Mouse (Mus musculus): Measurements from ENCODE around the gene Sncb. TPM values are rescaled to one million over a fixed set of nuclear protein-coding genes. Genes with fewer than 3 reads are reported as not detected.
"Not testable (repeated sequence)": the region's sequence is repeated elsewhere in the genome, so short reads cannot be mapped to it uniquely, and the experiment has no call there.

Sncb gene
- polyA plus RNA-seq, 1 experiment from 2014 or later = not detected

DNA sequence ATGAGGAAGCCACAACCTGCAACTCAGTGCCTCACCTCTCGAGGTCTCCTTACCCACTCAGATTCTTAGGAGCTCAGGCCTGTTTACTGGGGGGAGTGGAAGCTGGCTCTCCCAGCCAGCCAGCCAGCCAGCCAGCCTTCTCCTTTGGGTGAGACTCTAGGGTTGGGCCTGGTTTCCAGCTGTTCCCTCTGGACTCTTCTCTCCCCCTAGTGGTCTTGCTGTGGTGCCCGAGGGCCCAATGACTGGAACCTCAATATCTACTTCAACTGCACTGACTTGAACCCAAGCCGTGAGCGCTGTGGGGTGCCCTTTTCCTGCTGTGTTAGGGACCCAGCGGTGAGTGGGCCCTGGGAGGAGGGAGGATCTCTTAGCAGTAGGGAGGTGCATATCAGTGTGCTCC, 28.4 kb upstream of the Sncb start:
- H3K9me3 ChIP-seq (replicated peaks; ENCODE audit: low read length) = no peaks in the 10 kb centered on the region
- H3K9ac ChIP-seq (ENCODE audit: low read depth, low read length) = no peak overlapping the region
- ATAC-seq (replicated peaks; ENCODE audit: low FRiP score, low read depth) (no peak), DNase-seq (ENCODE audit: low spot score) (peak; percentile 18)
- no peaks in the 10 kb centered on the region for H3K36me3 ChIP-seq (ENCODE audit: insufficient read depth, low read length)
- peak; percentile 38; the same call in 1 of the 2 replicates for TF ChIP-seq CTCF (IDR thresholded peaks at IDR 0.05; ENCODE audit: low read depth)
- no peak overlapping the region for H3K27ac ChIP-seq
- H3K27me3 ChIP-seq (ENCODE audit: insufficient read depth, low read length) = 0 out of 2 replicates have a peak, but pooled peaks cover 7% of the 10 kb centered on the region
- no peak overlapping the region for H3K4me2 ChIP-seq (ENCODE audit: low read length)
- H3K4me3 ChIP-seq (replicated peaks; ENCODE audit: low read depth, low read length) = no peak overlapping the region
- 47% methylated on average over 5 of the region's 5 CpGs for WGBS
- H3K4me1 ChIP-seq (replicated peaks; ENCODE audit: insufficient read depth, low read length) = no peaks in the 10 kb centered on the region

DNA sequence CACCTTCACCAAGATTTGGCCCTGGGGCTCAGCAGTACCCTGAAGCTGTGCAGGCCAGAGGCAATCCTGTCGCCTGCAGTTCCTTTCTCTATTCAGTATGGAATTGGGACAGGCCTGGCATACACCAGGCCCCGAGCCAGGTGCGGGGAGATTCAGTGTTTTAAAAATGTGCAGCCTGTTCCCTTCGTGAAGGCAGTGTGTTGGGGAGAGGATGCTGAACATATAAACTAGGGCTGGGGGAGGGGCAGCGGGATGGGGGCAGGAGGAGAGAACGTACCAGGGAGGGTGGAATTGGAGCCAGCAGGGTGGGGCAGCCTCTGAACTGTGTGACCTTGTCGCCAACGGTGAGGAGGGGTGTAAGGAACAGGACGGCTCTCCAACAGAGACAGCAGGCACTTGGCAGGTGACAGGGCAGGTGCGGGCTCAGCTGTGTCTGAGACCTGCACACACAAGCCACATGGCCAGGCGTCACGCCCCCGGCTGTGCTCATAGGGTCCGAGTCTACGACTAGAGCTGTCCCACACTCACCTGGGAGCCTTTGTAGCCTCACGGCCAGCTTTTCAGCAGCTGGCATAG, 27.7 kb upstream of the Sncb start:
- H3K4me2 ChIP-seq (ENCODE audit: low read length) = no peak overlapping the region

DNA sequence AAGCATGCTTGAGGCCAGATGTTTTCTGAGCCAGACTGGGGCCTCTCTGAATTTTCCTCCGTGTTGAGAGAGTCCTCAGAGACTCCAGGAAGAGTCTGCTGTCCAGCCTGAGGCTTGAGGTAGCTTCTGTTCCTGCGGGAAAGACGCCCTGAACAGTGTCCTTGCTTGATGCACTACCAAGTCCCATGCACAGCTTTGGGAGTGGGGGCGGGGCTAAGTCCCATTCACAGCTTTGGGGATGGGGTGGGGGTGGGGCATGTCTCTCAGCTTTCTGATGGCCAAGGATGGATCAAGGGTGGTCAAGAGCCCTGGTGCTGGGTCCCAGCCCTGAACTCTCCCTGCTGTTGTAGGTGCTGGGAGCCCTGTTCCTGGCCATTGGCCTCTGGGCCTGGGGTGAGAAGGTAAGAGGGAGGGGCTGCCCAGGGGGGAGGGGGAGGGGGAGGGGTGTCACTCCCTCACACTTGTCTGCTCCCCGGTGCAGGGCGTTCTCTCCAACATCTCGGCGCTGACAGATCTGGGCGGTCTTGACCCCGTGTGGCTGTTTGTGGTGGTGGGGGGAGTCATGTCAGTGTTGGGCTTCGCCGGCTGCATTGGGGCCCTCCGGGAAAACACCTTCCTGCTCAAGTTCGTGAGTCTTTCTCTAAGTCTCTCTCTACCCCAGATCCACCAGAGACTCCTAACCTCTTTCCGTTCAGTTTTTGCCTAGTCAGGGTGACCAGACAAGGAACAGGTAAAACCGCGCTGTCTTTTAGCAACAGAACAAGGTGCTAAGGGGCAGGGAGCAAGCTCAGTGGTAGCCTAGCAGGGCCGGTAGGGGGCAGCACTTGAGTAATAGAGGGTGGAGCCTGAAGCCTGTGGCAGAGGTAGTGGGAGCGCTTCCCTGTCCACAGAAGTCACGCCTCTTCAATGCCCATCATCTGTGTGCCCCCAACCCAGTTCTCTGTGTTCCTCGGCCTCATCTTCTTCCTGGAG, 26.1 kb upstream of the Sncb start:
- 0 out of 2 replicates have a peak, but pooled peaks cover under 1% of the 10 kb centered on the region for H3K27me3 ChIP-seq (ENCODE audit: insufficient read depth, low read length)

More for the DNA sequence above, 27.7 kb upstream of the Sncb start:
- Histone ChIP-seq H3K4me1 (replicated peaks; ENCODE audit: insufficient read depth, low read length) (no peaks in the 10 kb centered on the region), H3K36me3 (ENCODE audit: insufficient read depth, low read length) (no peaks in the 10 kb centered on the region), H3K4me3 (replicated peaks; ENCODE audit: low read depth, low read length) (no peak overlapping the region), H3K27ac (no peak overlapping the region), H3K27me3 (ENCODE audit: insufficient read depth, low read length) (0 out of 2 replicates have a peak, but pooled peaks cover 7% of the 10 kb centered on the region), H3K9ac (ENCODE audit: low read depth, low read length) (no peak overlapping the region), H3K9me3 (replicated peaks; ENCODE audit: low read length) (no peaks in the 10 kb centered on the region)
- DNase-seq (ENCODE audit: low spot score) (no peak), ATAC-seq (replicated peaks; ENCODE audit: low FRiP score, low read depth) (no peak)
- TF ChIP-seq CTCF (IDR thresholded peaks at IDR 0.05; ENCODE audit: low read depth) = no peak
- 70% methylated on average over 16 of the region's 16 CpGs for WGBS

DNA sequence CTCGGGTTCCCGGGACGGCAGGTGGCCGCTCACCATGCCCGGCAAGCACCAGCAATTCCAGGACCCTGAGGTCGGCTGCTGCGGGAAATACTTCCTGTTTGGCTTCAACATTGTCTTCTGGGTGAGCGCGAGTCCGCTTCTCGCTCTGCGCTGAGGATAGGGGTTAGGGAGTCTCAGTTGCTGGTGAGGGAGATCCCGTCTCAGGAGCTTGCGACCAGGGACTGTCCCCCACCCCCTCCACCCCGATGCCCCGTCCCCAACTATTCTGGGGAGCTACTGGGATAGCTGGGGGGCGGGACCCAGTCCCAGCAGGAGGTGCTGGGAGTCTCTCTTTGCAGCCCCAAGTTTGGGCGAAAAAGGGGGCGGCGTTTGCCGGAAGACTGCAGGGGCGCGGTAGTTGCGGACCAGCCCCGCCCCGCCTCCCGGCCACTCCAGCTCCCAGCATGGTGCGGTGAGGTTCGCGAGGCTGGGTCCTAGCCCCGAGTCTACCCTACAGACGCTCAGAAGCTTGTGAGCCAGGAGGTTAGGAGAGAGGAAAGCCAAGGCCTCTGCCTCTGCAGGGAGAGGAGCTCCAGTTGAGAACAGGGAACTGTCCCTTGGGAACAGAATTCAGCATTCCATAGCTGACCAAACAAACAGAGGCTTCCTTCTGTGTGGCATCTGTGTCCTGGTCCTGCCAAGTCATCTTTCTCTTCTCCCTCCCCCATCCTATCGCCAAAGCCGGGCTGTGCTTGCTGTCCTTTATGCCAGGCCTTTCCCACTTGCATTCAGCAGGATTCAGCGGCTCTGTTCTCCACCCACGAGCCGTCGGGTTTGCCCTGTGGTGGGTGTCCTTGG, 23.4 kb upstream of the Sncb start:
- ATAC-seq (replicated peaks; ENCODE audit: low FRiP score, low read depth) = peak; percentile 18; the same call in 1 of the 2 replicates
- H3K27me3 ChIP-seq (ENCODE audit: insufficient read depth, low read length) = no peaks in the 10 kb centered on the region
- H3K4me1 ChIP-seq (replicated peaks; ENCODE audit: insufficient read depth, low read length) = no peaks in the 10 kb centered on the region
- WGBS = 2% methylated on average over 38 of the region's 38 CpGs
- H3K4me3 ChIP-seq (replicated peaks; ENCODE audit: low read depth, low read length) = peak overlapping the region; percentile 50
- H3K36me3 ChIP-seq (ENCODE audit: insufficient read depth, low read length) = no peaks in the 10 kb centered on the region
- peak; percentile 54 for DNase-seq (ENCODE audit: low spot score)
- H3K27ac ChIP-seq = no peak overlapping the region
- peak overlapping the region; percentile 90 for H3K4me2 ChIP-seq (ENCODE audit: low read length)
- peak overlapping the region; percentile 46 for H3K9ac ChIP-seq (ENCODE audit: low read depth, low read length)
- TF ChIP-seq CTCF (IDR thresholded peaks at IDR 0.05; ENCODE audit: low read depth) = no peak
- H3K9me3 ChIP-seq (replicated peaks; ENCODE audit: low read length) = no peaks in the 10 kb centered on the region

More for the DNA sequence above, 26.1 kb upstream of the Sncb start:
- no peak overlapping the region for H3K4me3 ChIP-seq (replicated peaks; ENCODE audit: low read depth, low read length)
- H3K9me3 ChIP-seq (replicated peaks; ENCODE audit: low read length) = no peaks in the 10 kb centered on the region
- ATAC-seq (replicated peaks; ENCODE audit: low FRiP score, low read depth) = no peak
- no peaks in the 10 kb centered on the region for H3K36me3 ChIP-seq (ENCODE audit: insufficient read depth, low read length)
- H3K4me2 ChIP-seq (ENCODE audit: low read length) = no peak overlapping the region
- TF ChIP-seq CTCF (IDR thresholded peaks at IDR 0.05; ENCODE audit: low read depth) = peak; percentile 44; the same call in 1 of the 2 replicates
- H3K9ac ChIP-seq (ENCODE audit: low read depth, low read length) = no peak overlapping the region
- H3K4me1 ChIP-seq (replicated peaks; ENCODE audit: insufficient read depth, low read length) = no peaks in the 10 kb centered on the region
- DNase-seq (ENCODE audit: low spot score) = peak; percentile 18
- 23% methylated on average over 21 of the region's 21 CpGs for WGBS
- H3K27ac ChIP-seq = no peak overlapping the region

- Histone ChIP-seq H3K27me3 (ENCODE audit: insufficient read depth, low read length) (no peaks in the 10 kb centered on the region), H3K9ac (ENCODE audit: low read depth, low read length) (peak within 1 kb of the TSS; percentile 46), H3K4me1 (replicated peaks; ENCODE audit: insufficient read depth, low read length) (no peaks in the 10 kb centered on the region), H3K27ac (no peak within 1 kb of the TSS), H3K4me3 (replicated peaks; ENCODE audit: low read depth, low read length) (peak within 1 kb of the TSS; percentile 50), H3K36me3 (ENCODE audit: insufficient read depth, low read length) (no peaks in the 10 kb centered on the region), H3K9me3 (replicated peaks; ENCODE audit: low read length) (no peaks in the 10 kb centered on the region), H3K4me2 (ENCODE audit: low read length) (peak within 1 kb of the TSS; percentile 90)
- ATAC-seq (replicated peaks; ENCODE audit: low FRiP score, low read depth) (peak; percentile 91), DNase-seq (ENCODE audit: low spot score) (peak; percentile 99)
- WGBS = 2% methylated on average over 48 of the region's 49 CpGs
- no peak for TF ChIP-seq CTCF (IDR thresholded peaks at IDR 0.05; ENCODE audit: low read depth)
These were observed 22.6 kb upstream of the Sncb start, which contains the start of gene Tspan17 for GRCm38 (mm10) chr13:54788740-54789560. TSS of gene Tspan17 (plus strand) at chr13:54789377.

DNA sequence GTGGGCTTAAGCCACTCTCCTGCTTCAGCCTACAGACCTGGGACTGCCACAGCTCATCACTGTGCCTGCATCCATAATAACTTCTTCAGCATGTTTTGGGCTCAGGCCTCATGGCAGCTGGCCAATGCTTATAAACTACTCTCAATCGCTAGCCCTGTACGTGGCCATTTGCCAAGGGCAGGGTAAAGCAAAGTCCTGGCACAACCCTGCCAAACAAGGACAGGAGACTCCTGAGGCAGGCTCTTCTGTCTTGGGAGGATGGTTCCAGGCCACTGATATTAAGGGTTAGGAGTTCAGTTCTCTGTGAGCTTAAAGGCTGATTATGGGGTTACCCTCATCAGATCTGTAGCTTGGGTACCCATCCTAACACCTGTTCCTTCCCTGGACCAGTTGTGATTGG, 21.2 kb upstream of the Sncb start:
- H3K36me3 ChIP-seq (ENCODE audit: insufficient read depth, low read length); H3K9ac ChIP-seq (ENCODE audit: low read depth, low read length); H3K4me2 ChIP-seq (ENCODE audit: low read length); H3K4me3 ChIP-seq (replicated peaks; ENCODE audit: low read depth, low read length); DNase-seq (ENCODE audit: low spot score); H3K4me1 ChIP-seq (replicated peaks; ENCODE audit: insufficient read depth, low read length); H3K27ac ChIP-seq; ATAC-seq (replicated peaks; ENCODE audit: low FRiP score, low read depth); H3K27me3 ChIP-seq (ENCODE audit: insufficient read depth, low read length); H3K9me3 ChIP-seq (replicated peaks; ENCODE audit: low read length): not testable (repeated sequence)
- WGBS = 58% methylated on average over 2 of the region's 2 CpGs

All from kidney, postnatal 0 days (tissue).